Mouse (Mus musculus) MEL (cell line): Measurements from ENCODE around the gene Dusp8. TPM values are rescaled to one million over a fixed set of nuclear protein-coding genes. Genes with fewer than 3 reads are reported as not detected.

ENCODE experiments used
- DNase-seq: peaks from one replicate; pipeline ENCODE4 v3.0.0; 2011; ENCODE audit warnings: low read depth, low spot score
- H3K27ac ChIP-seq: 2 replicates; pipeline ENCODE4 v1.5.1; 2012; ENCODE audit warnings: low read depth, mild to moderate bottlenecking, control low read depth, low read length, moderate library complexity; ENCODE audit not compliant: control insufficient read depth
- H3K27me3 ChIP-seq, 2 experiments: fragments of 150-350 bp in 1 of 2; sonication (generic) in 1 of 2; 2 replicates each; pipeline ENCODE4 v1.6.1; 2012; ENCODE audit warnings: low read length in 2 of 2, mild to moderate bottlenecking in 2 of 2, improper control_type of control experiment in 1 of 2, moderate library complexity in 1 of 2; ENCODE audit not compliant: insufficient read depth in 2 of 2, control insufficient read depth in 1 of 2
- H3K36me3 ChIP-seq, 2 experiments: 2 replicates each; pipeline ENCODE4 v1.6.1; 2012 to 2014; ENCODE audit warnings: low read length in 2 of 2, improper control_type of control experiment in 1 of 2, inconsistent platforms in 1 of 2, mild to moderate bottlenecking in 1 of 2; ENCODE audit not compliant: insufficient read depth in 2 of 2, control insufficient read depth in 1 of 2
- H3K4me1 ChIP-seq, 2 experiments: fragments of 150-350 bp in 1 of 2; sonication (generic) in 1 of 2; 2 replicates each; pipeline ENCODE4 v1.6.1; 2012; ENCODE audit warnings: low read length in 2 of 2, improper control_type of control experiment in 1 of 2, mild to moderate bottlenecking in 1 of 2; ENCODE audit not compliant: insufficient read depth in 2 of 2, control insufficient read depth in 1 of 2
- H3K4me3 ChIP-seq, 2 experiments: fragments of 150-350 bp in 1 of 2; sonication (generic) in 1 of 2; 2 replicates each; pipeline ENCODE4 v1.5.1; 2012; ENCODE audit warnings: low read depth in 2 of 2, low read length in 2 of 2, mild to moderate bottlenecking in 2 of 2, moderate library complexity in 2 of 2, control low read depth in 1 of 2, improper control_type of control experiment in 1 of 2; ENCODE audit not compliant: control insufficient read depth in 1 of 2, insufficient read depth in 1 of 2
- H3K79me2 ChIP-seq: 2 replicates; pipeline ENCODE4 v1.6.1; 2012; ENCODE audit warnings: mild to moderate bottlenecking, low read length, moderate library complexity; ENCODE audit not compliant: control insufficient read depth, poor library complexity, insufficient read depth
- H3K9ac ChIP-seq: 2 replicates; pipeline ENCODE4 v1.6.1; 2012; ENCODE audit warnings: low read depth, mild to moderate bottlenecking, control low read depth, low read length, moderate library complexity; ENCODE audit not compliant: control insufficient read depth, poor library complexity, severe bottlenecking
- H3K9me3 ChIP-seq: fragments of 150-350 bp; sonication (generic); replicated peaks from 2 replicates; pipeline ENCODE4 v1.6.1; 2012; ENCODE audit warnings: mild to moderate bottlenecking, low read length, improper control_type of control experiment, moderate library complexity; ENCODE audit not compliant: insufficient read depth
- BHLHE40 ChIP-seq: IDR thresholded peaks from 2 replicates; pipeline ENCODE4 v1.6.1; 2012; ENCODE audit warnings: low read depth, mild to moderate bottlenecking, inconsistent platforms, low read length, improper control_type of control experiment, borderline replicate concordance
- CHD2 ChIP-seq: IDR thresholded peaks from 2 replicates; pipeline ENCODE4 v1.6.1; 2011; ENCODE audit warnings: low read length, improper control_type of control experiment
- E2F4 ChIP-seq: IDR thresholded peaks from 2 replicates; pipeline ENCODE4 v1.6.1; 2011; ENCODE audit warnings: low read depth, low read length, improper control_type of control experiment, borderline replicate concordance
- ETS1 ChIP-seq: IDR thresholded peaks from 2 replicates; pipeline ENCODE4 v1.6.1; 2012; ENCODE audit warnings: low read depth, mild to moderate bottlenecking, inconsistent platforms, low read length, improper control_type of control experiment, moderate library complexity
- GABPA ChIP-seq: IDR thresholded peaks from 2 replicates; pipeline ENCODE4 v1.6.1; 2012; ENCODE audit warnings: low read depth, mild to moderate bottlenecking, inconsistent platforms, low read length, improper control_type of control experiment, moderate library complexity
- GATA1 ChIP-seq: IDR thresholded peaks from 2 replicates; pipeline ENCODE4 v1.6.1; 2011; ENCODE audit warnings: low read depth, low read length, improper control_type of control experiment
- KAT2A ChIP-seq: conservative IDR thresholded peaks from 2 replicates; pipeline ENCODE4 v1.6.1; 2012; ENCODE audit warnings: low read depth, low read length, improper control_type of control experiment, inconsistent platforms
- MEF2A ChIP-seq: IDR thresholded peaks from 2 replicates; pipeline ENCODE4 v1.6.1; 2014; ENCODE audit warnings: low read depth, mild to moderate bottlenecking, inconsistent platforms, low read length, improper control_type of control experiment; ENCODE audit not compliant: poor library complexity, insufficient replicate concordance, severe bottlenecking; ENCODE audit errors: extremely low read depth
- MXI1 ChIP-seq: IDR thresholded peaks from 2 replicates; pipeline ENCODE4 v1.6.1; 2011; ENCODE audit warnings: mild to moderate bottlenecking, low read depth, low read length, improper control_type of control experiment
- MYC ChIP-seq: IDR thresholded peaks from 2 replicates; pipeline ENCODE4 v1.6.1; 2011; ENCODE audit warnings: low read depth, mild to moderate bottlenecking, low read length, improper control_type of control experiment, moderate library complexity
- POLR2A ChIP-seq, 2 experiments: IDR thresholded peaks; 2 replicates each; pipeline ENCODE4 v1.6.1; 2011 to 2012; ENCODE audit warnings: low read length in 2 of 2, mild to moderate bottlenecking in 2 of 2, control low read depth in 1 of 2, improper control_type of control experiment in 1 of 2, low read depth in 1 of 2, moderate library complexity in 1 of 2; ENCODE audit not compliant: control insufficient read depth in 1 of 2, insufficient read depth in 1 of 2, poor library complexity in 1 of 2
- POLR2AphosphoS2 ChIP-seq: IDR thresholded peaks from 2 replicates; pipeline ENCODE4 v1.6.1; 2011; ENCODE audit warnings: low read length, improper control_type of control experiment
- RAD21 ChIP-seq: IDR thresholded peaks from 2 replicates; pipeline ENCODE4 v1.6.1; 2011; ENCODE audit warnings: mild to moderate bottlenecking, low read depth, low read length, improper control_type of control experiment
- RCOR1 ChIP-seq: IDR thresholded peaks from 2 replicates; pipeline ENCODE4 v1.6.1; 2012; ENCODE audit warnings: low read depth, mild to moderate bottlenecking, inconsistent platforms, low read length, improper control_type of control experiment
- SIN3A ChIP-seq: IDR thresholded peaks from 2 replicates; pipeline ENCODE4 v1.6.1; 2012; ENCODE audit warnings: low read length, improper control_type of control experiment, inconsistent platforms
- TAL1 ChIP-seq: IDR thresholded peaks from 2 replicates; pipeline ENCODE4 v1.6.1; 2012; ENCODE audit warnings: mild to moderate bottlenecking, inconsistent platforms, low read length, moderate library complexity, mixed read lengths
- USF1 ChIP-seq: IDR thresholded peaks from 2 replicates; pipeline ENCODE4 v1.6.1; 2014; ENCODE audit warnings: low read depth, mild to moderate bottlenecking, inconsistent platforms, low read length, improper control_type of control experiment, moderate library complexity
- USF2 ChIP-seq, 2 experiments: IDR thresholded peaks; 2 replicates each; pipeline ENCODE4 v1.6.1; 2011 to 2012; ENCODE audit warnings: improper control_type of control experiment in 2 of 2, low read length in 2 of 2, borderline replicate concordance in 1 of 2, inconsistent platforms in 1 of 2, low read depth in 1 of 2, mild to moderate bottlenecking in 1 of 2; ENCODE audit not compliant: insufficient read depth in 1 of 2
- ZKSCAN1 ChIP-seq: IDR thresholded peaks from 2 replicates; pipeline ENCODE4 v1.6.1; 2012; ENCODE audit warnings: low read depth, mild to moderate bottlenecking, inconsistent platforms, low read length, improper control_type of control experiment, moderate library complexity
- ZMIZ1 ChIP-seq: IDR thresholded peaks from 2 replicates; pipeline ENCODE4 v1.6.1; 2012; ENCODE audit warnings: low read depth, mild to moderate bottlenecking, inconsistent platforms, low read length, improper control_type of control experiment, moderate library complexity
- polyA plus RNA-seq, 2 experiments: library from polyadenylated mRNA; stranded (reverse) in 1 of 2; unstranded in 1 of 2; fragments of >175 nt in 1 of 2; fragments of >200 nt in 1 of 2; gene quantifications; 2 replicates each; pipeline versions ENCODE4 v1.2.1 to v1.2.4; 2012; ENCODE audit warnings: low replicate concordance in 2 of 2, low read depth in 1 of 2; ENCODE audit not compliant: insufficient read length in 2 of 2, insufficient read depth in 1 of 2, missing spikeins in 1 of 2
- total RNA-seq: library from RNA; depleted of rRNA; stranded (reverse); fragments of 300-350 nt; gene quantifications from 2 replicates; pipeline ENCODE4 v1.2.3, GENCODE M21; 2012

Dusp8 gene
- total and polyA plus RNA-seq, 3 experiments: 0.23 to 0.31 TPM; not detected in 1

DNA sequence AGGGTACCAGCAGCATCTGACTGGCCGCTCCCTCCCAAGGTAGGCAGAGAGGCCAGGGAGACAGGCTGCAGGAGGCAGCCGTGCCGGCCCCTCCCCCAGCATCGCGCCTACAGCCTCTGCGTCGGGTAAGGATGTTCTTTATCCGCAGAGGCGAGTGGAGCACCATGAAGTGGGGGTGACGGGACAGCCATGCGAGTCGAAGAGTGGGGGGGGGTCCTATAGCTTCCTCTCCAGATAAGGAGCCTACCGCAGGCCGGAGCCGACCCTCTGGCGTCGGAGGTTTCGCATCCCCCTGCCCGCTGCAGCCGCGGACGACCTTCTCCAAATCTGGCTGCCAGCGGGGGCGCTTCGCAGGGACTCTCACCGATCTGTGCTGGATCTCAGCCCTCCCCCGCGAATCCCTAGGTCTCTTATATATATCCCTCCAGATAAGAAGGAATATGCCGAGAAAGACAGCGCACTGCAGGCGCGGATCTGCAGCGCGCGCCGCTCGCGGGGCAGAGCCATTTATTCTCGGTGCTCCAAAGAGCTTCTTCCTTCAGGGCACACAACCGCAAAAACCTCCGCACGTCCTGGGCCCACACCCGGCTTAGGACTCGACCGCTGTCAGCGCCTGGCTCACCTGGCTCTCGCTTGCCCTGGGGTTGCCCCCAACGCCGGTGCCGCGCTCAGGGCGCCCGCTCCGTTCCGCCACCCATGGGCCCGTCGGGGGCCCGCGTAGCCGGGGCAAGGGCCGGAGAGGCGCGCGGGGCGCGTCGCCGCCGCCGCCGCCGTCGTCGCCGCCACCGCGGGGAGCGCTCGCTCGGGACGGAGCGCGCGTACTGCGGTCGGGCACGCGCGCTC, 1.1 kb downstream of the Dusp8 start:
- no peak overlapping the region for H3K27ac ChIP-seq
- H3K4me3 ChIP-seq: peak overlapping the region; percentile 31 to 62; a peak in 3 of 4 replicates
- H3K79me2 ChIP-seq: no peaks in the 10 kb centered on the region
- peak overlapping the region; percentile 71 for H3K9ac ChIP-seq
- H3K4me1 ChIP-seq: peaks cover 0 to 5% of the 10 kb centered on the region in 2 experiments; a peak in 1 of 4 replicates
- TF ChIP-seq TAL1 (no peak), BHLHE40 (no peak), GABPA (no peak), CHD2 (no peak), E2F4 (no peak), MEF2A (no peak), POLR2A (IDR thresholded peaks at IDR 0.05; ENCODE audit: control insufficient read depth in 1 of 2, insufficient read depth in 1 of 2, low read depth in 1 of 2, low read length in 2 of 2, poor library complexity in 1 of 2) (no peak), USF2 (IDR thresholded peaks at IDR 0.05; ENCODE audit: borderline replicate concordance in 1 of 2, insufficient read depth in 1 of 2, low read depth in 1 of 2, low read length in 2 of 2) (no peak), POLR2AphosphoS2 (no peak), RAD21 (no peak), RCOR1 (no peak), ETS1 (no peak), ZKSCAN1 (no peak), ZMIZ1 (no peak), KAT2A (no peak), MYC (no peak), MXI1 (no peak), GATA1 (no peak)
- TF ChIP-seq, all 39 proteins: peak for 0
- Histone ChIP-seq H3K27me3 (peaks cover 9 to 15% of the 10 kb centered on the region in 2 experiments), H3K9me3 (no peaks in the 10 kb centered on the region), H3K36me3 (no peaks in the 10 kb centered on the region; a peak in 1 of 4 replicates)
- DNase-seq: peak; percentile 35

DNA sequence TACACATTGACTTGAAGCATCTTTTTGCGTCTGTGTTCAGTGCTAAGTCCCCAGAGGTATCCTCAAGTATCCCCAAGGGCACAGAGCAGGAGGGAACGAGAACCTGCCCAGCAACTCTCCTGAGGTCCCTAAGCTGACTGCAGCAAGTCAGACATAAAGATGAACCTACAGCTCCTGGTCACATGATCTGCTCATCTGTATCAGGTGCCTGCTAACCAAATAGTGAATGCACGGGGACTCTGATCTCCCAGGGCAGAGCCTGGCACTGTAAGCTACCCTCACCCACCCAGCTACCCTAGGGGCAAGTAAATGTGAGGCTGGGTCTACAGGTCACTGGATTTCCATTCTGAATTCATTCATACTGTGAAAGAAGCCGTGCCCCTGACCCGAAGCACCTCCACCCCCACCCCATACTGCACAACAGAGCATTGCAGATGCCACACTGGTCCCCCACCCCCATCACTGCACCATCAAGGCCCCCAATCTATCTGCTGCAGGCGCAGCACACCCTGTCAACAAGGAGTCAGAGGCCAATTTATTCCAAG, 1.9 kb downstream of the Dusp8 start:
- DNase-seq: no peak
- Histone ChIP-seq H3K27me3 (peaks cover 5 to 15% of the 10 kb centered on the region in 2 experiments), H3K36me3 (no peaks in the 10 kb centered on the region; a peak in 1 of 4 replicates), H3K27ac (no peak overlapping the region), H3K4me3 (no peak overlapping the region), H3K4me1 (peaks cover 0 to 11% of the 10 kb centered on the region in 2 experiments; a peak in 1 of 4 replicates), H3K9ac (no peak overlapping the region), H3K9me3 (no peaks in the 10 kb centered on the region), H3K79me2 (no peaks in the 10 kb centered on the region)
- no peak for TF ChIP-seq RAD21
- TF ChIP-seq SIN3A: no peak
- TF ChIP-seq POLR2A (IDR thresholded peaks at IDR 0.05; ENCODE audit: control insufficient read depth in 1 of 2, insufficient read depth in 1 of 2, low read depth in 1 of 2, low read length in 2 of 2, poor library complexity in 1 of 2): no peak
- no peak for TF ChIP-seq MYC
- peak; percentile 42; the same call in 1 of the 2 replicates for TF ChIP-seq USF1
